Mouse (Mus musculus) right cerebral cortex, postnatal 25 days (tissue): ENCODE data around the gene Tmem270.

ENCODE experiments used
- DNase-seq: peaks from one replicate; pipeline ENCODE4 v3.0.0; 2022

The Tmem270 gene

DNA sequence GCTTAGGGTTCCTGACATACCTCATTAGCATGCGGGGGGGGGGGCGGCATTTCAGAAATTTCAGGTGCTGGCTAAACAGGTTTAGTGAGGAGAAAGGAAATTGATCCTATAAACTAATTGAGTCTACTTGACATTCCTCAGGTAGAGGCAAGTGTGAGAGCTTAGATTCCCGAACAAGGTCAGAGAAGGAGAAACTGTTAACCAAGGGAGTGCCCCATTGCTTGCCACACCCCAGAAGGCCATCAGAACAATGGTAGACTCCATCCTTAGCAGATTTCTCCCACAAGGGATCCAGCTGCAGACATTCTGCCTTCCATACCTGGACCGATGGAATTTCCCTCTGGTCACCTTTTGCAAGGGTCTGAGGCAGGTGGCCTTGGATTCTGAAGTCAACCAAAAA, 20.2 kb upstream of the Tmem270 start:
- no peak for DNase-seq

DNA sequence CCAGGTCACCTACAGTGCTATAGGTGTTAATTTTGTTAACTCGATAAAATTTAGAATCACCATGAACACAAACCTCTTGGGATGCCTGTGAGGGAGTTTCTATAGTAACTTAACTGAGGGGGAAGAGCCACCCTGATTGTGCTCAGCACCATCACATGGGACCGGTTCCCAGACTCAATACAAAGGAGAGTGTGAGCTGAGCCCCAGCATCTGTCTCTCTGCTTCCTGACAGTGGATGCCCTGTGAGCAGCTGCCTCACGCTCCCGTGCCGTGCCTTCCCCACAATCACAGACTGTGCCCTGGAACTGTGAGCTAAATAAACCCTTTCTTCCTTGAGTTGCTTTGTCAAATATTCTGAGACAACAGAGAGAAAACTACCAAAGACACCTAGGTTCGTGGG, 16.6 kb upstream of the Tmem270 start:
- DNase-seq, result no peak

DNA sequence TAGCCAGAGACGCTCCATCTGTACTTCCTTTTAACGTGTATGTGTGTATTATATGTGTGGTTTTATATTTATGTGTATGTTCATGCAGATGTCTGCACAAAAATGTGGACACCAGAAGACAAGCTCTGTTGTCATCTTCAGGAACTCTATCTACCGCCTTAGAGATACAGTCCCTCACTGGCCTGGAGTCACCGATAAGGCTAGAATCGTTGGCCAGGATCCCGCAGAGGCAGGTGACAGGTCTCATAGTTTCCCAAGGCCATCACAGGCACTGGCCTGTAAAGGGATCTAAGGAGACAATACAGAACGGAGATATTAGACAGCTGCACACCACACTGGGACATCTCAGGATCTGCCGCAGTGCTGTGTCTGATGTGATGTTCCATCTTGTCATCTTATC, 14.6 kb upstream of the Tmem270 start:
- DNase-seq, result no peak

DNA sequence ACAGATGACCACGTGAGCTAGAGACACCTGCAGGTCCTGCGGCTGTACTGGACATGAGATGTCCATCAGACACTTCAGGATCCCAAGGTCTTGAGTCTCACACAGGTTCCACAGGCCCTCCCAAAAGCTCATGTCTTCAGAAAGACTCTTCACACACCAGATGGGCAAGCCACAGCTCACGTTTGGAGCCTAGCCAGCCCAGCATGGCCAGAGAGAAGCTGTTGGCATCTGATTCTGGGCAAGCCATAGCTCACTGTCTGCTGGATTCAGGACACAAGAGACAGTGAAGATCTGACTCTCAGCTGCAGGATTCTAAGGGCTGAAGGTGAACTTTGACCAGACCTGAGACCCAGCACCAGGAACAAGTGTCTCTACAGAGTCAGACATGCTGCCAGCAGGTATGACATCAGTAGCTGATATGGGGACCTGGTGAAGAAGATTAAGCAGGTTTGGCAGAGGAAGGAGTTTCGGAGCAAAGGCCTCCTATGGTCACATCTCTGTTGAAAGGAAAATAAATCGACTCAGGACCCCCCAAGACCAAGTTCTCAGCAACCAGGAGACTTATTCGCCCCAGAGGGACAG, 13.7 kb upstream of the Tmem270 start:
- DNase-seq, result no peak

DNA sequence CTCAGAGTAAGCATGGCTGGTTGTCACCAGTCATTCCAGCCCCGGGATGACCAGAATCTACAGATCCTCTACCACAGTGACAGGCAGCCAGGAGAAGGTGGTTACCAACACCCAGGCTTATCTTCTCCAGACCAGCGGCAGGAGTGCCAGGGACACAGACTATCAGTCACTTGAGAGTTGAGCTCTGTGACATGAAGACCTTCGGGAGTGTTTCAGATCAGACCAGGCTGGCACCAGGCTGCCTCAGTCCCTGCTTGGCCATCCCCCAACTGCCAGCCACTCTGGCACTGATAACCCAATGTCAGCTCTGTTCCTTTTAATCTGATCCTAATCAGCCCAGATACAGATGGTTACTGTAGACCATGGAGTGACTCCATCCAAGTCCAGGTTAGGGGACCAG, 12.6 kb upstream of the Tmem270 start:
- no peak for DNase-seq

DNA sequence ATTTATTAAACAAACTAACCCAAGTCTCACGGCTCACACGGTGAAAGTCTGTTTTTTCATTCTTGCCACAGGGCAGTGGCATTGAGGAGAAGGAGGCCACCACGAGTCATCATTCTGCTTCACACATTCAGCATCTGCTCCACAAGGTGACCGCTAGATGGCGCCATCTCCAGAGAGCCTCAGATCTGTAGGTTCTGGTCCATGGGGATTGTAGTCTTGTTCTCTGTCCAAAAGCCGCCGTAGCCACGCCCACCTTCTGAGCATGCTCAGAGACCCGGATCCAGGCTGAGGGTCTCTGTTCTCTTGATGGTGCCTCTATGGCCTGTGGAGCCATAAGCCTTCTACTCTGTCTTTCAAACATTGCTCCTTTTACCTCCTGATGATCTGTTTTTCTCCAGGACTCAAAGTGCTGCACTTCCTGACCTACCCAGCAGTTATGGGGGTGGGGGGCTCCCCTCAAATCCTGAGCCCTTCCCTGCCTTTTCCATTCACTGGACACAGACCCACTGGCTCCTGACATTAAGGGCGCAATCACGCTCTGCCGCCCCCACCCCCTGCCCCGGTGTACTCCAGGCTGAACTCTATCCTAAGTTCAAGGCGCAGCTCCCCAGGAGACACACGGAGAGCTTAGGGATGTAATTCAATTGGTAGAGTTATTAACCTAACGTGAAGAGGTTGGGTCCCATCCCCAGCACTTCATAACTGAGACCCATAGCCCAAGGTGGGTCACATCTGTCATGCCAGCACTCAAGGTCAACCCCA, 11.7 kb upstream of the Tmem270 start:
- no peak for DNase-seq

DNA sequence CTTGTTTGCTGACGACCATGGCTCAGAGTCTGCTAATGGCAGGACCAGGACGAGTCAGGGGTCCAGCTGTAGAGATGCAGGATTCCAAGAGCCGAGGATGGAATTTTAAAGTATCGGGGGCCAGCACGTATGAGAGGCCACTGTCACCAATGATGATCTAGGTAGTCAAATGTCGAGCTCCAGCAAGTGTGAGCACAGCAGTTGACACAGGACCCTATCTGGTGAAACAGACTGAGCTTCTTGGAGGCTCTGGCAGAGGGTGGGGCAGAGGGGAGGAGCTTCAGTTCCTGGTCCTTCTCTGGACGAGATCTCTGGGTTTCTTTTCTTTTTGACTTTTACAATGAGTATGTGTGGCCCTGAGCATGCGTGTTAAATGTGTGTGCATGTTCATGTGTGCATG, 8.8 kb upstream of the Tmem270 start, which contains the start of gene Cldn13:
Gene Cldn13, minus strand, starts transcription at position 216 of the 400 bp plus-strand sequence.
- no peak for DNase-seq

DNA sequence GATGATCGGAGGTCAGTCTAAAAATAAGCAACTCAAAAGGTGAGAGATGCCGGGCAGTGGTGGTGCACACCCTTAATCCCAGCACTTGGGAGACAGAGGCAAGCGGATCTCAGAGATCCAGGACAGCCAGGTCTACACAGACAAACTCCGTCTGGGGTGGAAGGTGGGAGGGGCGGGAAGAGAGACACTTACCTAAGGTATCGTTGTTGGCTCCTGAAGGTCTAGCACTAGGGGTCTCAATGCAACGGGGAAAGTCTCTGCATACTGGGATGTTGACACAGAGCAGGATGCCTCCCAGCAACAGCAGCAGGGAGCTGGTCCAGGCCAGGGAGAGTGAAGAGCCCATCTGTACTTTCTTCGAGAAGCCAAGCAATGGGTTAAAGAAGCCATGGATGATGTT, 8.0 kb upstream of the Tmem270 start:
- no peak for DNase-seq

DNA sequence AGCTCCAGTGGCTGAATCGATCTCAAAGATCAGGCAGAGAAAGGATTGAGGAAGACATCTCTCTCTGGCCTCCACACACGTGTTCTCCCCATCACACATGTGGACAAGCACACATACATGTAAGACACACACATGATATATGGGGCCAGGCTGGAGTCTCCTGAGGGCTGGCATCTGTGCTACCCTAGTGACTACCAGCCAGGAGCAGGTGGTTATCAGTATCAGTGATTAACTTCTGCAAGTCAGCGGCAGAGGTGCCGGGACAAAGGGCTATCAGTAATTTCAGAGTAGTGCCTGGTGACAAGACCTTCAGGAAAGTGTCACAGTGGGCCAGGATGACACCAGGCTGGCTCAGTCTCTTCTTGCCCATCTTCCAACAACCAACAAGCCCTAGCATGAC, 7.2 kb upstream of the Tmem270 start:
- no peak for DNase-seq

DNA sequence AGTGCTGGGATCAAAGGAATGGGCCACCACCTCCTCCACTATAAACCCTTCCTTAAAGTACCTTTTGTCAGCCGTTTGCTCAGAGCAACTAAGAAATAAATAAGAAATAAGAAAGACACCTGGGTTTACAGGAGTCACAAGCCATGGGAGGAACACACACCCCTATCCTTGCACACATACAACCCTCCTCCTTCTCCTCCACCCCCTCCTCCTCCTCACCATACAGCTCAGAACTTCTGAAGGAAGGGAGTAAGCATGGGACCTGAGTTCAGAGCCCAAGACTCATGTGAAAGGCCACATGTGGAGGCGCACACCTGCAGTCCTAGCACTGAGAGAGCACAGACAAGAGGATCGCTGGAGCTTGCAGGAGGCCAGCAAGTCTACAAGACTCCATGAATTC, 6.8 kb upstream of the Tmem270 start:
- DNase-seq, result no peak

DNA sequence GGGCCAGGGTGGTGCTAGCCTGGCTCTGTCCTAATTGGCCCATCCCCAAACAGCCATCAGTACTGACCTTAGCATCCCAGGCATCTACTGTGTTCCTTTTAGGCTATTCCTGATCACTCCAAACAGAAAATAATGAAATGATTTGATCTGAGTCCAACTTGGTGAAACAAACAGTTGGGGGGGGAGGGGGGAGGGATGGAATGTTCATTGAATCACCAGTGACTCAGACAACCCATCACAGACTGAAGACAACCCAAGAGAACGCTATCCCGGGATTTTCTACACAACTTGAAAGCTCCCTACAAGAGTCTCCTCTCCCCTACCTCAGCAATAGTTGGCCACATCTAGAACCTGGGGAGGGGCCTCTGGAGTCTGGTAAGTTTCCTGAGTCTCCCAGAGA, 5.4 kb upstream of the Tmem270 start:
- DNase-seq, result no peak

DNA sequence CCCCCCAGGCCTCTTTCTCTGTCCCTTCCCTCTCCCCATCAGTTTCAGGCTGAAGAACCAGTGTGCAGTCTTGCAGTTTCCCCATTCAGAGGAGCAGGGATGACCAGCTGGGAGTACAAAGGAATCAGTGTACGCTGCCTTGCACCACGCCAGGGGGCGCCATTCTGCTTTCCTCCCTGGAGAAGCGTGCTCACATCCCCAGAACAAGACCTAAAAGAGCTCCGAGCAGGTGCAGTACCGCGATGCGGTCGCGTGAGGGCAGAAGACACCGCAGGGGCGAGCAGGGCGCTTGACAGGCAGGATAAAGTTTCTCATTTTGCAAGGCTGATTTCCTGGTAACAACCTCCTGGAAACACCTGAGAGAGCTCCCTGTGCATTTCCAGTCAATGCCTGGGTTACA, 602 bp upstream of the Tmem270 start:
- peak; percentile 92 for DNase-seq

DNA sequence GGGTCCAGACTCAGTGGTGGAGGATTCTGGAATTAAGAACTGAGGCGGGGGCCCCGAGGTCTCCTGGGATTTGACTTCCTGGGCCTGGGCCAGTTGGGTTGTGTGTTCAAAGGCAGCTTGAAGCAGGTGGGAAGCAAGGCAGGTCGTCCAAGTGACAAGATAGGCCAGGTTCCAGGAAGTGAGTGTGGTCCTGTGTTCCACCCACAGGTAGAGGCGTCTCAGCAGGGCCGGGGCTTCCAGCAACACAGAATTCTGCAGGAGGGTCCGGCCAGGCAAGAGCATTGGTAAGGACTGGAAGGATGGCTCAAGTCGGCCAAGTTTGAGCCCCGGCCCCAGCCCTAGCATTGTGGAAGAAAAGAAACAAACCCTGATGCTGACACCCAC, 4.9 kb downstream of the Tmem270 start:
- DNase-seq, result no peak

DNA sequence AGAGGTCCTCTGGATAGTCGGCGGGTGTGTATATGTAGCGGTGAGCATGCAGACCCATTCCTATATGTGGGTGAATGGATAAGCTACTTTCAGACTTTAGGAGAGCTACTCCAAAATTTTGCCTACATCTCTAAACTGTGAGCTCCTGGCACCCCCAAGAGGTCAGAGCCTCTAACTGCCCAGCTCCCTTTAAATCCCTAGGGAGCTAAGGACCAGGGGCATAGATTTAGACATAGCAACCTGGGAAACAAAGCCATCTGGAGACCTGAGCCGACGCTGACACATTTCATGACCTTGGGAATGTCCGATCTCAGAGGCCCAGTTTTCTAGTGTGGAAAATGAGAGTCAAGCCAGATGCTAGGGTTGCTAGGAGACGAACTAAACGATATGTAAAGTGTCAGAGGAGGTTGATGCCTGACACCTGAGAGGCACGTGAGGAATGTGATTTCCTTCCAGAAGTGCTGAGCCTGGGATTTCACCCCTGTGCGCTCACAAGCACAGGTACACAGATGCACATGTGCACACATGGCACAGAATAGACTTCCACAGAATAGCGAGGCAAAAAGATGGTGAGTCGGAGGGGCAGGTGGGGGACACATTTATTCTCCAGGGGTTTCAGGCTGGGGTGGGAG, 5.4 kb downstream of the Tmem270 start:
- no peak for DNase-seq

DNA sequence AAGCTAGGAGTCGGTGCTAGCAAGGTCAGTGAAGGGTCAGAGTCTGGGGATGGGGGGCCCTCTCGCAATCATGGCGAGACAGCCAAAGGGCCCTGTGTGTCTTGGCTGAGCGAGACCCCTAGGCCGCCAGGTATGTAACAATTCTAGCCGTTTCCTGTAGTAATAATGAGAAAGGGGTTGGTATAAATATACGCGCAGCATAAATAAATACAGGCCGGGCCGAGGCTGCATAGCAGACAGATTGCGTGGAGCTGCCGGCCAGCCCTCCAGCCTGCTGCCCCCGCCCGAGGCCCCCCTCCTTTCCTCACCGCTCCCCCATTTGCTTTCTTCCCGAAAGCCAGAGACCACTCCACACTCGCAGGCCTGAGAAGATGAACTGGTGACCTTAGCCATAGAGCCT, 8.9 kb downstream of the Tmem270 start:
- no peak for DNase-seq

DNA sequence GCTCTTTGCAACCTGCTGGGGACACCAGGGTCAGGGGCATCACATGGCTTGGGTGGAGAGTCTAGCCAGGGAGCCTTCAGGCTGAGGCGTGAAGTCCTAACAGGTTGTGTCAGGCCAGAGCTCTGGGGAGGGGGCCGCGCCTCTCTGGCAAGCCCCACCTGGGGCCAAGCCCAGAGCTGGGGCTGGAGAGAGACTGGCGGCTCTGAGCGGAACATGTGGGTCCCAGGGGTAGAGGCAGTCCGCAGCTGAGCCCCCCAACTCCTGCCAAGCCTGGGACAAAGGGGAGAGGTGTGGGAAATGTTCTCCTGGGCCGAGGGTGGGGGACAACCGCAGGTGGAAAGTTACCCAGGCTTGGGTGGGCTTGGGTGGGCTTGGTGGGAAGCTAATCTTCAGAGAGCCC, 9.6 kb downstream of the Tmem270 start:
- DNase-seq, result no peak

DNA sequence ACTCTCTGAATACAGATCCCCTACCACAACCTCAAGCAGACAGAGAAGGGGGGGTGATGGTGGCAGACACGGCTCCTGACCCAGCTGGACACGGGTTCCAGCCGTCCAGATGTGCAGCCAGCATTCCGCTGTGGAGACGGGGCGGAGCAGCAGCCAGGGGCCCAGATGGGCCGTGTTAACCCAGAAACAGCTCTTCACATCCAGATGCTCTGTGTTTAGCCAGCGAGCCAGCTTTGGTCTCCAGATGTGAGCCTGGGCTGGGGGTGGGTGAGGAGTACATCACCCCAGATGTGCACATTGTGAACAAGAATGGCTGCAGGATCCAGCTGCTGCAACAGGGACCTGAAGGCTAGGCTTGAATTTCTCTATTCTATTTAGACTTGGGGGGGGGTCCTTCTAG, 11.2 kb downstream of the Tmem270 start:
- DNase-seq, result no peak

DNA sequence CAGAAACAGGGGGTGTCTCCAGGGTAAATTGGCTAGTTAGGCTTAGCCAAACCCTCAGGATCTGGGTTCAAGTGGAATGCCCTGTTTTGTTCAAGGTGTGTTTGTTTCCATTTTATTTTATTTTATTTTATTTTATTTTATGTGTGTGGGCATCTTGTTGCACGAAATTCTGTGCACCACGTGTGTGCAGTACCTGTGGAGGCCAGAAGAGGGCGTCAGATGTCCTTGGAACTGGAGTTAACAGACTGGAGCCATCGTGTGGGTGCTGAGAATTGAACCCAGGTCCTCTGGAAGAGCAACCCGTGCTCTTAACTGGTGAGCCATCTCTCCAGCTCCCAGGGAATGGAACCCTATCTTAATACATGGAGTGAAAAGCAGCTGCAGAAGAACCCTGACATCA, 13.8 kb downstream of the Tmem270 start:
- DNase-seq, result no peak

DNA sequence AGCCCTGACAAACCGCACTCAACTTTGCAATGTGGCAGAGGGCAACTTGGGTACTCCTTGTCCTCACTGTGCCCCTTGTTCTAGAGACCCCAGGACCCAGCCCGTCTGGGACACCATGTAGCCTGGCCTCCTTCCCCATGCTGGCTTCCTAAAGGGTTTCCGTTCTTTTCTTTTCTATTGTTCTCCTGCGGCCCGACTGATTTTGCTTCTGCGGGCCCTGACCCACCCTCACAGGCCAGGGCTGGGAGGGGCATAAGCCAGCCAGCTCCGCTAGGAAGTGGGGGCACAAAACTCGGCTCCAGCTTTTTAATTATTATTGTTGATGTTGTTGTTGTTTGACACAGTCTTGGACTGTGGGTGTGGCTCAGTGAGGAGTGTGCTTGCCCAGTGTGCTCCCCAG, 15.0 kb downstream of the Tmem270 start:
- DNase-seq, result no peak

DNA sequence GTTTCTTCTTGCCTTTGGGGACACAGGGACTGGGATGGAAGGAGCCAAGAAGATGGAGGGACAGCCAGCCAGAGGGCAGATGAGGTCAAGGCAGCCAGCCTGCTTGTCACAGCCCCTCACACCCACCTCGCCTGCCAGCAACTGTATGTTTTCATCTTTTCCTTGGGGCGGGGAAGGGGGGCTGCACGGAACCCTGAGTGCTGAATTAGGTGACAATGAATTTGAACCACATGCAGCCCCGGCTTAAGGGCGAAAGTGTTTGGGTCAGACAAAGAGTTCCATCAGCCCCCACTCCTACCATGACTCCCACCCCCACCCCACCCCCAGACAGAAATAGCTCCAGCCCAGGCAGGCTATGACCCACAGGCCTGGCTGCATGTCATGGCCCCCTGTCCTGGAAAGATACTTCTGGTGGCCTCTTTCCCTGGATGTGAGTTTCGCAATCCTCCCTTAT, 15.9 kb downstream of the Tmem270 start:
- no peak for DNase-seq

DNA sequence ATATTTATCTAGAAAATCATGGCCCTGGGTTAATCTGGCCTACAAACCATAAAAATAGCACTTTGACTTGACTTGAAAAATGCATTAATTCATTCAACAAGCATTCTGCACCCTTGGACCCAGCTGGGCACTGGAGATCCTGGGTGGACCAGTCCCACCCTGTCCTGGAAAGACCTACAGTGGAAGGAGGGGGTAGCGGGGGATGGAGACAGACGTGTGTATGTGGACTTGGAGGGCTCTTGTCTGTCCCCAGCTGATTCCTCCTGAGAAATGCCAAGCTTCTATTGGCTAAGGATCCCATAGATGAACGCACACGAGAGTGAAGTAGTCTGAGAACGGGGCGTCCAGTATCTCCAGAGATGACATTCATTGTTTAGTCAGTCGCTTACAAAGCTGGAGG, 18.0 kb downstream of the Tmem270 start:
- DNase-seq, result no peak

DNA sequence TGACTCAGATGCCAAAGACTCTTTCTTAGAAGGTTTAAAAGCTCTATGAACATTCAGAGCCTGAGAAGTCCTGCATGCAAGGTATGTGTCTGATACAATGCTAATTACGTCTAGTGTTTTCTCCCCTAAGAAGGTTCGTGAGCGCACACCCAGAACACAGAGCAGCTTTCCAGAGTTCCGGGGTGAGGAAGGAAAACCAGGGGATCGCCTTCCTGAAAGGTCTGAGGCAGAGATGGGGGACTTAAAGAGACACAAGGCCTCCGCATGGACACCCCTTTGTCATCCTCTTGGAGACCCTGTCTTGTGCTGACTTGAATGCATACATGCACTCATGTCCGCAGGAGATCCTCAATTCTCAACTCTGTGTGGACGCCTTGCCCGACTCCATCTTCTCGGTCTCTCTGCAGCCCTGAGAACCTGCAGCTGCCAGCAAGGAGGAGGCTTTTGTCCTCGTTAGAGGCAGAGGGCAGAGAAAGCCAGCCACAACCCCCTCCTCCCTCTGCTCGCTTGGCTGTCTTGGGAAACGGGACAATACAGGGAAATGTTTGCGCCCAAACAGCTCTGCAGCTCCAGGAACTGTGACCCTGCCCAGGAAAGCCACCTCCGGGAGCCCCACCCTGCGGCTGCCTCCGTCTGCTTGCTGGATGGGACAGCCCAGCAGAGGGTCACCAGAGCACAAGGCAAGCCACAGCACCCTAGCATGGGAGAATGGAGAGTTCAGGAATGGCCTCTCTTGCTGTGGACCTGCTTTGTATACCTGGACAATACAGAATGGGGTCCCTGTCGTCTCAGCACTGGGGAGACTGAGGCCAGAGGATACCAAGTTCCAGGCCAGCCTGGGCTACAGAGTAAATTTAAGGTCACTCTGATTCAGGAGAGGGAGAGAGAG, 18.8 kb downstream of the Tmem270 start:
- DNase-seq, result no peak

DNA sequence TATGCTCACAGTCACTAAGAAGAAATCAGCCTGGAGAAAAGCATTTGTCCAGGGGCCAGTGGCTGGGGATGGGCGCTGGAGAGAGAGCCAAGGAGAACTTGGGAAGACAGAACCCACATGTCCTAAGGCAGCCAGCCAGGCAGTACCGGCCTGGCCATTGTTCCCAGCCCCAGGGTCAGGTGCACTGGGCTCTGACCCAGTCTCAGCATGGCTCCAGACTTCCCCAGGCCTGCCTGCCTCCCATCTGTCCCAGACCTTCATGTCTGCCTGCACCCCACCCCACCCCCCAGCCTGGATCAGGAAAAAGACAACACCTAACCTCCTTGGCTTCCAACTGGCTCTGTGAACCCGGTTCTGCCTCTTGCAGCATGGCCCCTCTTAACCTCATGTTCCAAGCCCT, 23.5 kb downstream of the Tmem270 start:
- DNase-seq, result no peak
